Mouse (Mus musculus): Measurements from ENCODE around the gene Gm10428.
"Not testable (repeated sequence)": the region's sequence is repeated elsewhere in the genome, so short reads cannot be mapped to it uniquely, and the experiment has no call there.

The Gm10428 gene

DNA sequence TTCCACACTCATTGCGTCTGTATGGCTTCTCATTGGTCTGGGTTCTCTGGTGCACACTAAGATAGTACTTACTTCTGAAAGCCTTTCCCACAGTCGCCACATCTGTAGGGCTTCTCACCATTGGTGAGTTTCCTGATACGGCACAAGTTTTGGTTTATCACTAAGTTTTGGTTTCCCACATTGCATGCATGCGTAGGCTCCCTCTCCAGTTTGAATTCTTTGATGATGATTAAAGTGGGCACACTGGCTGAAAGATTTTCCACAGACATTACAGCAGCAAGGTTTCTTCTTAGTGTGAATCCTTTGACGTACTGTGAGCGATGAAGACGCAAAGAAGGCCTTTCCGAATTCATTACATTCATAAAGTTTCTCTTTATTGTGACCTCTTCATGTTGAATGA, at the start of gene Gm10428:
TSS of gene Gm10428 (plus strand) at position 321 of the 400 bp plus-strand sequence.
- in situ Hi-C loops (cut with MboI) = loop anchor here (10.0 kb wide), 1 partner anchor 382 kb away; no protein-coding TSS in a partner anchor

DNA sequence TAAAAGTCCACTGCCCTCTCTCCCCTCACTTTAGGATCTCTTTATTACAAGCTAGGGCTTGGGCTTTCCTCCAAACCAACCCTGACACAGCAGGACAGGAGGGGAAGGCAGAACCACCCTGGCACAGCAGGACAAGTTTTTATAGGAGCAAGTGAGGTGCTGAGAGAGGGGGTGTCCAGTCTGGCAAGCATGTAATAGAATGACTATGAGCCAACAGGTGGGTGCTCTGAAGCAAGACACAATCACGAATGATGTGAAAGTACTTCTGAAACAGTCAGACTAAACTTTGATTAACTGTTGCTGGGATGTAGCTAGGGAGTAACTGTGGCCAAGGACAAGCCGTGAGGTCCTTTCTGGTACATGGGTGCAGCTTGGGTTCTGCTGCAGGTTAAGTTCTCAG, 46.8 kb upstream of the Gm10428 start:
- in situ Hi-C loops (cut with MboI) = no loop called here

DNA sequence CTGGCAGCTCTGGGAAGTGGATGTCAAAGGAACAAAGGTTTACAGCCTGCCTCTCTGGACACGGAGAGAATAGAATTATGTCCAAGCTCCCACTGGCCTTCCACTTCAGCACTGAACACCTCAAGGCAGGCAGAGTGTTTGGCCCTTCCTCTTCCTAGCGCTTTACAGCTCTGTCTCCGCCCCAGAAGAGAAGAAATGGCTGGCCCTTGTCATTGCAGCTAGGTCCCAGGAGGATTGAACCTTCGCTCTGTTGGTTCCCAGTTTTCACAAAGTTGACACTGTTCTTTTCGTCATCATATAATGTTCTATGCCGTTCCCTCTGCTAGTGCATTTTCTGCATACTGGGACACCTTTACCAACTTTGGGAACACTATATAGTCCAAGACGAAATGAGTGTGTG, 44.6 kb upstream of the Gm10428 start:
- in situ Hi-C loops (cut with MboI) = no loop called here

DNA sequence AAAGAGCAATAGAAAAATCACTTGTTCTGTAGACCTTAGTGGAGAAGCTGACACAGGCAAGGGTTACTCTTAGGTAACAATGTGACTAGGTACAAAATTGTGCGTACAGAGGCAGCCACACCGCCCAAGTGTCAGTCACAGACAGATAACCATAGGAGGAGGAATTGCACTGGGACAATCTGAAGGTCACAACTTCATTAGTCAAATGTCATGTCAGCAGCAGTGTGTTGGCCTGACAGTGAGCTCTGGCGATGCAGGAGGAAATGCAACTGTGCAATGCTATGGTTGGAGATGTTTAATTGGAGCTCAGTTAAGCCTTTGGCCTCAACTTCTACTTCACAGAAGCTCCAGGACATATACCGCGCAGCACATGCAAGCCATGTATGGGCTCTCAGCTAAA, 42.2 kb upstream of the Gm10428 start:
- in situ Hi-C loops (cut with MboI) = no loop called here

DNA sequence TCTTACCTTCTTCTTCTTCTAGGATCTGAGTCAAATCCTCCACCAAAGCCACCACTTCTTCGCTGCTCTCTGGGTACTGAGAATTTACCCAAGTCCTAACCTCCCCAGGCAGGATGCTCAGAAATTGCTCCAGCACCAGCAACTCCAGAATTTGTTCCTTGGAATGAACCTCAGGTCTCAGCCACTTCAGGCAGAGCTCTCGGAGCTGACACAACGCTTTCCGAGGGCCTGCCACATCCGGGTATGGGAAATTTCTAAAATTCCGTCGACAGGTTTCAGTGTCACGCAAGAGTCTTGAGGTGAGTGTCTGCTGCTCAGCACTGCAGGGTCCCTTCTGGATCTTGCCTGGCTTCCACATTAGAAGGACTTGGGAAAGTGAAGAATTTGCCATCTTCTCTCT, 24.6 kb upstream of the Gm10428 start:
- in situ Hi-C loops (cut with MboI) = no loop called here

DNA sequence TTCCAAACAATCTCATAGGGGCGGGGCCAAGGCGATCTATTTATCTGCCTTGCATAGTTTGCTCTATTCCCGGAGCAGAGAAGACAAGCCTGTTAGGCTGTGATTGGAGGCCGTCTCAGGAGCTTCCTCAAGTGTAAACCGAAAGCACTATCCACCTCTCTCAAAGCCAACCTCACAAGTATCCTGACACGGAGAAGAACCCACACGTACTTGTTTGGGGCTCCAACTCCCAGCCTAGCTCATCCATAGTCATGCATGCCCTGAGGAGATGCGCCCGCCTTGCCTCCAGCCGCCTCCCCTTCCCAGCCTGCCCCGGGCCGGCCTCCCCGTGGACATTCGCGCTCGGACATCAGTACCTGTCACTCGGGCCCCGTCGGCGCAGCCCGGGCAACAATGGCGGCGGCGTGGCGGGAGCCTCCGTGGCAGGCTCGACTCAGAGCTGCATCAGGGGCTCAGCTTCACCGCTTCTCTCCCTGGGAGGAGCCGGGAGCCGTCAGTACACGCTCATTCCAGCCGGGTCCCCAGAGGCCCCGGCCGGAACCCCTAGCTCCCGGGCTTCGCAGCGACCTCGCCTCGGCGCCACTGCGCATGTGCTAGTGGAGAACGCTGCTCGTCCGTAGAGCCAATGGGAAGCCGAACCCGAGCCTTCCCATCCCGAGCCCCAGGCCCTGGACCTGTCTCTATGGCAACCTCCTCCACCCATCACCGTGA, 21.4 kb upstream of the Gm10428 start, which contains the start of gene Zfp287:
TSS of gene Zfp287 (minus strand) at position 595 of the 711 bp plus-strand sequence.
- in situ Hi-C loops (cut with MboI) = no loop called here

DNA sequence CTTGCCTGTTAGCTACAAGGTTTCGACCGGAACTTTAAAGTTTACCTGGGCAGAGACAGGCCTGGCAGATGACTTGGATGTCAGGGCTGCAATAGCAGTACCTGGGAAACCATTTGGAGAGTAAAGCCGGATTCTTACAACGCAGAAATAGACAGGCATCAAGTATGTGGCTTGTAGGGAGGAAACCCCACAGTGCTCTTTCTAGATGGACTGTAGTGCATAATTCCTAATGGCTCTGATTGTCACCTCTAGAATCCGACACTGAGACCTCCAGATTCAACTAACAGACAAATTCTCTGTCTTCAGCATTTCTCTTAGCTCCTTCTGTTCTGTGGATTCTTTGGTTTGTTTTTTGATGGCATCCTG, 20.9 kb upstream of the Gm10428 start:
- in situ Hi-C loops (cut with MboI) = no loop called here

DNA sequence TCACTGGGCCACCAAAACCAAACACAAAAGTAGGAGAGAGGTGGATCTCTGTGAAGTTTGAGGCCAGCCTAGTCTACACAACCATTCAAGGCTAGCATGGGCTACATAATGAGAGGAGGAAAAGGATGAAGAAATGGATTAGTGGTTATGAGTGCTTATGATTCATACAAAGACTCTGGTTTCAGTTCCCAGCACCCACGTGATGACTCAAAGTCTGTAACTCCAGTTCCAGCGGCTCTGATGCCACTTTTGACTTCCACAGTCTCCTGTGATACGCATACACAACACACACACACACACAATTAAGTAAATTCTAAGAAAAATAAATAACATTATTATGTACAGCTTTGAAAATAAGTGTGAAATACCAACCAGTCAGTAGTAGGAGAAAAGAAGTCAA, 20.2 kb upstream of the Gm10428 start:
- in situ Hi-C loops (cut with MboI) = no loop called here

DNA sequence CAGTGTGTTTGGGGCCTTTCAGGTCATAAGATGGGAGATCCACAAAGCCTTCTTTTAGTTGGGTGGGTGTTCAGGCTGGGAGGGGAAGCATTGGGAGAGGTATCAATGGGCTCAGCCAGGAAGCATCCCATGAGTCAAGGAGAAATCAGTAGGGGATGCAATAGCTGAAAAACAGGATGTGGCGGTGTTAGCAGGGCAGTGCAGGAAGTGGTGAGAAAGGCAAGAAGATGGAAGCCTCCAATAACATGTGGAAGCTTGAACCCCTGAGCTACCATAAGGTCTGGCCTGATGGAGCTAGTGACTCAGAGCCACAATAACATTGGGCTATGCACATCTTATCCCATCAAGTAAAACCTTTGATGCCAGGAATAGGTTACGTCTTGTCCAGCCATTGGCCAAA, 11.7 kb upstream of the Gm10428 start:
- in situ Hi-C loops (cut with MboI) = no loop called here

DNA sequence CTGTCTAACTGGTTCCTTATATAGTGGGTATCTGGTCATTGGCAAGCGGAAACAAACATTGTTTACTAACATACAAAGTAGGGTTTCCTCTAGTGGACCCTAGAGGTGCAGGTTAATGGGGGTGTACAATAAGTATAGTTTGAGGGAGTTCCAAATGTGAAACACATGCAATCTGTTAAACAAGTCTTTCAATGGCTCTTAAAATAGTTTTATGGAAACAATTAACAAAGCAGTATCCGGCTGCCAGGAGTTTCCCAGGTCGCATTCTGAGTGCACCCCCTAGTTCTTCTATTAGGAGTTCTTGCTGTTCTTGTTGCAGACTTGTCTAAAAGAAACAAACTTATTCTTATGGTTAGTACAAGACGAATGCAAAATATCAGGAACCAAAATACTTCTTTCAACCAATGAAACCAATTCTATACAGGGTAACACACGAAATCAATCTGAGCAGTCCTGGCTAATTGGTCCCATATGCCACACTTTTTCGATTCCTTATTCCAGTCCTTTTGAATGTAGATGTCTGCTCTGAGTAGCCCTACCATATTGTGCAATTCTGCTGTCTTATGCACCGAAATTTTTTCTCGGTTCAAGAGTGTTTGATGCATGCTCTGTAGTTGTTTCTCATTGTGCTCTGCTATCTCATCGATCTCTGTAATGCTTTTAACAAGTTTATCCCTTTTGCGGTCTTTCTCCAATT, 10.5 kb upstream of the Gm10428 start:
- in situ Hi-C loops (cut with MboI) = no loop called here

DNA sequence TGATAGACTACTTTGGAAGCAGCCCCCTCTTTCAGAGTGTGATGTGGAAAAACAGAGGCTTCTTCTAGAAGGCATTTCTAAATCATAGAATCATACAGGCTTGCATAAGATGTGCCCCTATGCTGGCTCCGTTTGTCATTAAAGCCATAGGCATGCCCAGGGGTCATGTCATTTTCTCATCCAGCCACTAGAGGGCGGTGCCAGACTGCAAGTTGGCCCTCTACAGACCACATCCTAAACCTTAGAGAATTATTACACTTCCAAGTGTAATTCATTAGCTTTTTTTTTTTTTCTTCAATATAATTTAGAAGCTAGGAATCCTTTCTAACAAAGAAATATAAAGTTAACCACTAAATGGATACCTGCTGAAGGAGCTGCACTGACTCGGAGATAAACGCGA, 8.8 kb upstream of the Gm10428 start:
- in situ Hi-C loops (cut with MboI) = no loop called here

DNA sequence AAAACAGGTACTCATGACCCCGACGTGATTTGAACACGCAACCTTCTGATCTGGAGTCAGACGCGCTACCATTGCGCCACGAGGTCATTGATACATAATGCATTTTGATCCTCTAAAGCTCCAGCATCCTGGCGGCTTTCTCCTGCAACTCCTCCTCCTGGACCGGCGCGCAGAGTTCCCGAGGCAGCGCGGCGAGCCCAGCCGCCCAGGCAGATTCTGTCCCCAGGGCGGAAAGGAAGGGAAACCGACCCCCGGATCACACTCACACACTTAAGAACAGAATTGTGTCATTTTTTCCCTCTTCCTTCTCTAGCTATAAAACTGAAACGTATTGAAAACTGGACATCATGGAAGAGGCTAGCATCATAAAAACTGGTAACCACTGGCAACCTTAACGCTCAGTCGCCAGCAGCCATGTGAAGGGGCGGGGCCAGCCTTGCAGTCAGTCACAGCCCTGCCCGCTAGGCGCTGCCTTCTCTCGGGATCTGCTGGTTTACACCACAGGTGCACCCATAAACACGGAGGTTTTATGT, 6.8 kb upstream of the Gm10428 start:
- in situ Hi-C loops (cut with MboI) = no loop called here

DNA sequence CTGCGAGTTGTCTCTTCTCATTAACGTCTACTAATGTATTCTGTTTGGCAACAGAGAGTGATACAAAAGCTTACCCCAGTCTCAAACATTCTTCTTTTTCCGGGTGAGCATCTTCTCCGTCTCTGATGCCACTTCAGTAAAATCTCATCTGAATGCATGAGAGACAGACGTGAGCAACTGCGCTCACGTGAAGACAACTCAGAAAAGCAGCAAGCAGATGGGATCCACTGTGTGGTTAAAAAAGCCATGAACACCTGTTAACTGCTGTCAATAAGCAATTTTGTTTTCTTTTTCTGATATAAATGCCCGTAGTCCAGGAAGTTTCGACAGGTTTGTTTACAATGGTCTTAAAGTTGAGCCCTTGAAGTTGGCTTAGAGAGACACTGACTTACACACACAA, 5.7 kb upstream of the Gm10428 start:
- in situ Hi-C loops (cut with MboI) = no loop called here

DNA sequence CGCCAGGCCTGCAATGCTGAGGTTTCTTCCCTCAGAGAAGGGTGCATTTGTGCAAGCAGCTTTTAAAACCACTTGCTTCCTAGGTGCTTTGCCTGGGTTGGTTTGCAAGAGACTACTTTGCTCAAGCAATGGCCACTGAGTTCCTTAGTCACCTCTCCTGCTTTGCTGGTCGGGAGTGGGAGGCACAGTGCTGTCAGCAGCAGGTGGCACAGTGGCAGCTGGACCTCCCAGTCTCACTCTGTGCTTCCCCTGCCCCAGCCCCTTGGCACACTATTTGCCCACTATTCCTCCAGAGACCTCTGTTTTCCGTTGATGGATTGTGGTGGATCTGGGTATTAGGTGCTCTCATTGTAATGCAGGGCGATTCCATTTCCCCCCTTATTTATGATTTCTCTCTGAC, 4.8 kb upstream of the Gm10428 start:
- in situ Hi-C loops (cut with MboI) = no loop called here

DNA sequence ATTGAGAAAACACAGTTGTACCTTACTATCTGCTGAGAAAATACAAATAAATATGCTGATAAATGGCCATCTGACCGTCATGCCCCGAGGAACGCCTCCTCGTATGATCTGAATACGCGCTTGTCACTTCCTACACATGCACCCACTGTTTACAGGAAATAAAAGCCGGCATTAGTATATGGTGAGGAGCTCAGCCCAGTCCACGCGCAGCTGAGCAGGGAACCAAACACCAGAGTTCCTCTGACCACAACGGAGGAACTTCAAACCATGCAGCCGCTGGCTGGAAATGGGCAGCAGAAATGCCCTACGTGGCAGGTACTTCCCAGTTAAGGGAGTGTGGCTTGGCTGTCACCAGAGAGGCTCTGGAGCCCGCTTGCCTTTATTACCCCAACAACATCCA, 3.5 kb upstream of the Gm10428 start:
- in situ Hi-C loops (cut with MboI) = not testable (repeated sequence)

DNA sequence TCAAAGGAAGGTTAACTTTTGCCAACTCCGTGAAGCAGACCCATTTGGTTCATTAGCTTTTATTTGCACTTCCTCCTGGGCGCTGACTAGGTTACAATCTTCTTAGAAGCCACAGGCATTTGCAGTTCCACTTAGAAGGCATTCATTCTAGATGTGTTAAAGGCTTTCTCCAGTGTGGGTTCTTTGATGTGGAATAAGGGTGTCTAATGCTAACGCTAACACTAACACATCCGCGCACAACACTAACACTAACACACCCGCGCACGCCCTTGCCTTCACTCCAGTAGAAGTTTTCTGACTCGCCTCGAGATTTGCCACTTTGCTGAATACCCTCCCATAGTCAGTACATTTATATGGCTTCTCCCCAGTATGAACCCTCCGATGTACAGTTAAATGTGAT, 709 bp upstream of the Gm10428 start:
- in situ Hi-C loops (cut with MboI) = loop anchor here (10.0 kb wide), 1 partner anchor 383 kb away; no protein-coding TSS in a partner anchor

DNA sequence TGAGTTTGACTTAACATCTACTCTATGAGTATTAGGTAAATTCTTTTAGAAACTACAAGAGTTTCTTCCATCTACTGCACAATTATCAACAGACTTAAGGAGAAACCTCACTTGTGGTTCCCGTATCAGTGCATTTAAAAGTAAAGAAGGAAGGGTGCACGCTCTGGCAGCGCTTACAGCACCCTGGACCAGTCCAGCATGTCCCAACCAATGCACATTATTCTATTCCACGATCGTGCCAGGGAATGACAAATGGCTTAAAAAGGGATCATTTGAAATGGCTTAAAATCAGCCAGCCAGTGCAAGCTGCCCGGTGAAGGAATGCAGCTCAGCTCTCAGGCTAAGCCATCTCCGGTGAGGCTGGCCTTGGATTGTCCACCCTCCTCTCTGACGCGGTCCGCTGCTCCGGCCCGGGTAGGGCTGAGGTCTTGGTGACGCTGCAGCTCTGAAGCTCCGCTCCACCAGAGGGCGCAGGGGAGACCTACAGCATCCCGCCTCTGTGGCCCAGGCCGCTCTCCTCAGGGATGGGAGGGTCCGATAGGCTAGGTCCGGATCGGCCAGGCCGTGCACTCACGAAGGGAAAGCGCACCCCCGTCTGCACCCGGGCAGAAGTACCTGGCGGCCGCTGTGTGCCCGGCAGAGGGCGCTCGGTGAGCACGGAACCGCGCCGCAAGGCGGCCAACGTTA, 3.7 kb downstream of the Gm10428 start:
- in situ Hi-C loops (cut with MboI) = loop anchor here (10.0 kb wide), 1 partner anchor 378 kb away; no protein-coding TSS in a partner anchor

DNA sequence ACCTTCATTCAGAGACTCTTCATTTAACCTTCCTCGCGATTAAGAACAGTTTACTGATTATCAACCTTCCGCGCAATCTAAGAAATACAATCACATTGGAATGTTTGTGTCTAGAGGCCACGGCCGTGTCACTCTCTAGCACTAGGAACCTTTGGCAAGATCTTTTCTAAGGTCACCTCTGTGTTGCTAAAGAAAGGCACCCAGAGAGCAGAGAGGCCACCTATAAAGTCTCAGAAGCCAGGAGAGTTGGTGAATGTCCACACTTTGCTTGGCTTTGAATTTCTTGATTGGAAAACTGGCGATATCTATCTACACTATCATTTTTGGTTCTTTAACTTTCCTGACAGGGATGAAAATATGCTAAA, 4.2 kb downstream of the Gm10428 start:
- in situ Hi-C loops (cut with MboI) = loop anchor here (10.0 kb wide), 1 partner anchor 378 kb away; no protein-coding TSS in a partner anchor

DNA sequence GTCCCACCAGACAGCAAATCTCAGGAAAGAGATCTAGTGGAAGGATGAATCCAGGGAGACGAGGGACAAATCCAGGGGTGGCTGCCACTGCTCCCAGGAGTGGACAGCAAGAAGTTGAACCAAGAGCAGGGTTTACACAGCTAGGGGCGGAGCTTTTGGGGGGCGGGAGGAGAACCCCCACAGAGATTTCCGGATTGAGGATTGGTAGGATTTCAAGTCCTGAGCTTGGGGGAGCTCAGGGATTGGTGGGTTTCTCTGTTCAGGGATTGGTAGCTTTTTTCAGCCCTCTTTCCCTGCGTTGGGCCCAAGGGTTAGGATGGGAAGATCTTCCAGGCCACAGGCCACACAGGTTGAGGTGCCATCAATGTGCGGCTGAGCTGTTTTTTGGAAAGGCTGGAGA, 5.0 kb downstream of the Gm10428 start:
- in situ Hi-C loops (cut with MboI) = loop anchor here (10.0 kb wide), 1 partner anchor 377 kb away; no protein-coding TSS in a partner anchor

DNA sequence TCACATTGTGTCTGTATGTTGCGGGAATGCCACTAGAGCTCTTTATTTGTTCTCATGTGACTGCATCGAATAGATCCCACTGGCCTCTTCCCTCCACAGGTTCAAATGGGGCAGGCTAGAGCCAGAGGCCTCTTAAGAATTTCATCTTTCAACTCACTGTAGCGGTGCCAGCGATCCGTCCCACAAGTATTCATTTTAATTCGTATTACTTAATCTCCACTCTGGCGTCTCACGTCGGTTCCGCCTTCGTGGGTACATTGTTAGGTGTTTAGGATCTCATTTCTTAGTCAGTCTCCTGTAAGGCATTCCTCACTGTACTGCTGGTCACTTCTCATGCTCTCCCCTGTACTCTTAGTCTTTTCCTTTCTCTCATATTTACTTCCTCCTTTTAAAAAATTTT, 5.6 kb downstream of the Gm10428 start:
- in situ Hi-C loops (cut with MboI) = loop anchor here (10.0 kb wide), 1 partner anchor 376 kb away; no protein-coding TSS in a partner anchor

DNA sequence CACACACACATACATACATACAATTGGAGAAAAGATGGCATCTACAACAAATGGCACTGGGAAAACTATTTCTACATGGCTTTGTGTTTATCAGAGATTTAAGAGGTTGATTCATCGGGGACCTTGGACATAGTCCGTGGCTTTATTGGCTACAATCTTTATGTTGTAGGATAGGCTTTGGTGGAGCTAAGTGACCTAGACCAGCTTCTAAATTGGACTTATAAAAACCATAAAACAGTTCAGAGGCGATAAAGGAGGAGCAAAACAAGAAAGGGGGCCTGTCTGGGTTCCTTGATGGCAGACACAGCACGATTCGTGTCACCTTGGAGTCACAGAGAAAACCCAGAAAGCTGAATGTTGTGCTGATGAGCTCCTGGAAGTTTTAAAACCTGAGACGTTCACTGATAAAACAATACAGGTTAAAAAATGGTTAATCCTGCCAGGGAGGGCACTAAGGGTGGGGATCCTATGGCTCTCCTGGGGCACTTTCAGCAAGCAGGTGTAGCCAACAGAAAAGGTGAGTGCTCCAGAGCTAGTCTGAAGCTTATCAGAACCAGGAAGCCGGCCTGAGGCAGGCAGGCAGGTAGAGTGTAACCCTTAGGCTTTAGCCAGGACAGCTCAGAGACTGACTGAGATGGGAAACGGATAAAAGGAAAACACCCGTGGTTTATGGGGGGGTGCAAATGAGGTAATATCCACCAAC, 8.0 kb downstream of the Gm10428 start:
- in situ Hi-C loops (cut with MboI) = no loop called here

DNA sequence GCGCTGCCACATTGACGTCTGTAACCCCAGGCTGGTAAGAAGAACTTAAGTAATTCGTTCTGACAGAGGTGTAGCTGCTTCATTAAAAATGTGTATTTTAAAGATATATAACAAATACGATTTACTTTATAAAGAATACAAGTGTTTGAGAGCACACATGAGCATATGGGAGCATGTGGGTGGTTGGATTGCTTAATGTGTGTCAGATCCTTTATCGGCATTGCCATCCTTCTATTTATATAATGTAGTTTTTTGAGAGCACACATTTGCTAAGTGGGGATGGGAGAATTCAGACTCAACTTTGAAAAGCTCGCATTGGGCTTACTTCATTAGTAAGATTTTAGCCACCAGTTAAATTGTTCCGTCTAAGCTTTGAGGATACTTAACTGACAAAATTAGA, 23.6 kb downstream of the Gm10428 start:
- in situ Hi-C loops (cut with MboI) = no loop called here
